Mouse (Mus musculus) myocyte (in vitro differentiated cells): ENCODE measurements around the gene Sumo3. TPM values are rescaled to one million over a fixed set of nuclear protein-coding genes. Genes with fewer than 3 reads are reported as not detected.

Experiments used
- H3K27me3 ChIP-seq: one replicate; pipeline ENCODE4 v1.6.1; 2011; ENCODE audit not compliant: control insufficient read depth, insufficient read depth, insufficient read length
- H3K36me3 ChIP-seq: one replicate; pipeline ENCODE4 v1.6.1; 2011; ENCODE audit not compliant: control insufficient read depth, insufficient read depth
- H3K4me2 ChIP-seq: one replicate; pipeline ENCODE4 v1.6.1; 2011; ENCODE audit warnings: low read depth, control low read depth
- H3K4me3 ChIP-seq: one replicate; pipeline ENCODE4 v1.5.1; 2011; ENCODE audit warnings: mild to moderate bottlenecking, control low read depth, moderate library complexity
- H3K79me2 ChIP-seq: one replicate; pipeline ENCODE4 v1.6.1; 2011; ENCODE audit not compliant: control insufficient read depth, insufficient read depth
- H3ac ChIP-seq: one replicate; pipeline ENCODE4 v1.6.1; 2011; ENCODE audit not compliant: control insufficient read depth, insufficient read length
- CEBPB ChIP-seq: IDR thresholded peaks from 2 replicates; pipeline ENCODE4 v1.6.1; 2011; ENCODE audit warnings: mild to moderate bottlenecking, moderate library complexity; ENCODE audit not compliant: poor library complexity, insufficient read depth, severe bottlenecking
- E2F4 ChIP-seq: IDR thresholded peaks from one replicate; pipeline ENCODE4 v1.6.1; 2011; ENCODE audit warnings: mild to moderate bottlenecking, control low read depth, moderate library complexity; ENCODE audit not compliant: insufficient read depth
- MAX ChIP-seq: IDR thresholded peaks from one replicate; pipeline ENCODE4 v1.6.1; 2011; ENCODE audit warnings: low read depth, mild to moderate bottlenecking, control low read depth
- MYOD1 ChIP-seq, 3 experiments: IDR thresholded peaks; one replicate each; pipeline ENCODE4 v1.6.1; 2011; ENCODE audit warnings: control low read depth in 2 of 3, low read depth in 2 of 3, mild to moderate bottlenecking in 2 of 3, moderate library complexity in 1 of 3; ENCODE audit not compliant: insufficient read length in 2 of 3, control insufficient read depth in 1 of 3
- MYOG ChIP-seq, 3 experiments: IDR thresholded peaks; one replicate each; pipeline ENCODE4 v1.6.1; 2011; ENCODE audit warnings: control low read depth in 2 of 3, low read depth in 2 of 3, mild to moderate bottlenecking in 2 of 3; ENCODE audit not compliant: insufficient read length in 2 of 3, control insufficient read depth in 1 of 3, insufficient read depth in 1 of 3
- POLR2A ChIP-seq: IDR thresholded peaks from one replicate; pipeline ENCODE4 v1.6.1; 2011; ENCODE audit warnings: low read depth, mild to moderate bottlenecking, control low read depth, moderate library complexity; ENCODE audit not compliant: insufficient read length
- POLR2AphosphoS2 ChIP-seq: IDR thresholded peaks from one replicate; pipeline ENCODE4 v1.6.1; 2011; ENCODE audit warnings: low read depth, control low read depth; ENCODE audit not compliant: insufficient read length
- REST ChIP-seq: IDR thresholded peaks from one replicate; pipeline ENCODE4 v1.6.1; 2011; ENCODE audit warnings: mild to moderate bottlenecking, control low read depth, moderate library complexity; ENCODE audit not compliant: insufficient read depth, insufficient read length
- SRF ChIP-seq: IDR thresholded peaks from one replicate; pipeline ENCODE4 v1.6.1; 2011; ENCODE audit warnings: low read depth; ENCODE audit not compliant: control insufficient read depth, insufficient read length
- TCF12 ChIP-seq: IDR thresholded peaks from one replicate; pipeline ENCODE4 v1.6.1; 2011; ENCODE audit warnings: mild to moderate bottlenecking, control low read depth; ENCODE audit not compliant: poor library complexity, insufficient read depth, severe bottlenecking
- TCF3 ChIP-seq: IDR thresholded peaks from one replicate; pipeline ENCODE4 v1.6.1; 2011; ENCODE audit warnings: low read depth, control low read depth; ENCODE audit not compliant: insufficient read length
- USF1 ChIP-seq: IDR thresholded peaks from one replicate; pipeline ENCODE4 v1.6.1; 2011; ENCODE audit warnings: low read depth, mild to moderate bottlenecking, control low read depth, moderate library complexity
- polyA plus RNA-seq: library from polyadenylated mRNA; unstranded; fragments of >200 nt; fragmentation: generic; extraction: Trizol; gene quantifications from one replicate; pipeline ENCODE4 v1.2.1, GENCODE M21; 2012; ENCODE audit warnings: missing spikeins

Gene Sumo3
- polyA plus RNA-seq, 1 experiment, result 127 TPM

DNA sequence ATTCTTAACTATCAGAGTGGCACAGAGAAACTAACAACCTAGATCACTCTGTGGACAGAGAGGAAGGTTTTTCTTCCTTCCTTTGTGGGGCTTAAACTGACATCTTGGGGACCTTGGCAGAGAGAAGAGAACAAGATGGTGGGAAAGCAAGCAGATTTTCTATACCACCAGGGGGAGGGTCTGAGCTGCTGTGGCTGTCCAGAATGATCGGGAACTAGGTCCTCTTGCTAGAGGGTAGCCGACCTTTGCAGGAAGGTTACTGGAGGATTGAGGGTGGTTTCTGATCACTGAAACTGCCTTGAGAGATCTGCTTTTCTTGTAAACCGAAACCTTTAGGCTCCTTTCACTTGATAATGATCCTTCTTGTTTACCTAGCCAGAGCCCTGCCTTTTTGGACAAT lies 33.7 kb upstream of the Sumo3 start:
- H3K36me3 ChIP-seq, result no peaks in the 10 kb centered on the region
- no peak overlapping the region for H3K4me2 ChIP-seq
- no peak overlapping the region for H3K4me3 ChIP-seq
- no peaks in the 10 kb centered on the region for H3K27me3 ChIP-seq
- H3ac ChIP-seq, result no peak overlapping the region
- TF ChIP-seq E2F4 (no peak), REST (no peak), TCF3 (no peak)
- H3K79me2 ChIP-seq, result no peaks in the 10 kb centered on the region

DNA sequence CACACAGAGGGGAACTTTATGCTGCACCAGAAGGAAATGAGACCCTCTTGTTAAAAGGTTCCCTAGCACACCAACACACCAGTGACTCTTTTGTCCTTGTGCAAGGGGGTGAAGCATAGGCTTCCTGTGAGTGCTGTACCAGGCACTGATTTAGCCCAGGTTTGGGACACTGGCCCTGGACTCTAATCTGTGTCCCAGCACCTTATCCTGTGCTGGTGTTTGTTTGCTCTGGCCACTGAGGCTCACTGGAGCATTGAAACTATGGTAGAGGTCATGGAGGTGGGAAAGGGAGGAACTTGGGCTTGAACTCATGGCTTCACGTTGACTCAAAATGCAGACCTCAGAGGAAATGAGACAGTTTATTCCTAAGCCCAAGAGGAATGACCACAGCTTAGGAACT lies 32.7 kb upstream of the Sumo3 start:
- Histone ChIP-seq H3K4me2 (no peak overlapping the region), H3K36me3 (no peaks in the 10 kb centered on the region), H3K4me3 (no peak overlapping the region), H3K27me3 (no peaks in the 10 kb centered on the region), H3K79me2 (no peaks in the 10 kb centered on the region), H3ac (no peak overlapping the region)
- TF ChIP-seq USF1 (no peak), TCF12 (no peak), REST (no peak), E2F4 (no peak), CEBPB (no peak), MYOG (IDR thresholded peaks at IDR 0.05; ENCODE audit: control insufficient read depth in 1 of 3, insufficient read depth in 1 of 3, insufficient read length in 2 of 3, low read depth in 2 of 3) (no peak), MAX (no peak), MYOD1 (IDR thresholded peaks at IDR 0.05; ENCODE audit: control insufficient read depth in 1 of 3, insufficient read length in 2 of 3, low read depth in 2 of 3) (no peak), SRF (no peak), POLR2AphosphoS2 (no peak), TCF3 (no peak), POLR2A (no peak)

DNA sequence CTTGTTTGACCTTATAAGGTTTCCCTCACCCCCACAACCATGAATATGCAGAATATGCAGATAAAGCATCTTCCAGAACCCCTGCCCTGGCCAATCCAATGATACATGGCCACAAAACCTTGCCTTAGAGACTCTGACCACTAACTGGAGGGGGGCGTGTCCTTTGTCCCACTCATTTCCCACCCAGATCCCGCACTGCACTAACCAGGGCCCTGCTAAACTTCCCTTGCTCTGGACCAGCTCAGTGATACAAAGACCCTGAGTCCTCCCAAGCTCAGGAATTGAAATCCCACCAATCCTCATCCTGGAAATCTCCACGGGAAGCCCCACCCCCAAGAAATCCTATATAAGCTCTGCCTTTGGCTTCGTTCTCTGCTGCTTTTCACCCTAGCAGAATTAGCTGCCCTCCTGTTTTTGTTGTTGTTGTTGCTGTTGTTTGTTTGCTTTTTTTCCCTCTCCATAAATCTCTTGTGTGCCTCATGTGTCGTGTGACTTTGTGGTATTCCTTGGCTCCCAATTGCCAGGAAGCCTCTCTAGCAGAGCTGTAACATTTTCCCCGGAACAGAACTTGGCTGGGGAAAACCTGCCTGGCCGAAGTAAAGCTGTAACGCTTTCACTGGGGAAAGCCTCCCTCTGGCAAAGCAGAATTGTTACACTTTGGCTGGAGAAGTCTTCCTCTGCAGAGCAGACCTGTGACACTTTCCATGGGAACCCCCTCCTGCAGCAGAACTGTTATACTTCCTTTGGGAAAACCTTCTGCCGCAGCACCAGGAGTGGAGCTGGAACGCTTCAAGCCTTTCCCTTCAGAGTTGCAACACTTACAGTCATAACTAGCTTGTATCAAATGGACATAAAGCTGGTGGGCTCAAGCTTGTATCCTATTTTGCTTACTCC lies 25.6 kb upstream of the Sumo3 start:
- peak overlapping the region; percentile 98 for H3K4me2 ChIP-seq
- H3K36me3 ChIP-seq, result no peaks in the 10 kb centered on the region
- no peak overlapping the region for H3ac ChIP-seq
- peak overlapping the region; percentile 90 for H3K4me3 ChIP-seq
- H3K27me3 ChIP-seq, result no peaks in the 10 kb centered on the region
- H3K79me2 ChIP-seq, result peaks cover 28% of the 10 kb centered on the region
- TF ChIP-seq TCF12 (no peak), POLR2A (no peak), SRF (no peak), MAX (no peak), MYOG (IDR thresholded peaks at IDR 0.05; ENCODE audit: control insufficient read depth in 1 of 3, insufficient read depth in 1 of 3, insufficient read length in 2 of 3, low read depth in 2 of 3) (no peak)

DNA sequence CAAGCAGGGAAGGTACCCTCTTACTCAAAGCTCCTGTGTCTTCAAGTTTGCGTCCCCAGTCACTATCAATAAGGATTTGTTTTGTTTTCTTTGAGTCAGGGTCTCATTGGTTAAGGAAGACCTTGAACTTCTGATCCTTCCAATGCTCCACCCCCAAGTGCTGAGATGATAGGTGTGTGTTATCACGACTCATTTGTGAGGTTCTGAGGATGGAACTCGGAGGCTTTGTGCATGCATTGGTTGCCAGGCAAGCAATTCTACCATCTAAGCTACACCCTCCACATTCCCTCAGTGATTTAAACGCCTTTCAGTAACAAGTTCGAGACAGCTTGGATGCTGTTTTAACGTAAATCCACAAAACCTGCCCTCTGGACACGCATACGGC lies 24.9 kb upstream of the Sumo3 start:
- peak overlapping the region; percentile 90 for H3K4me3 ChIP-seq
- H3K36me3 ChIP-seq, result peaks cover 3% of the 10 kb centered on the region
- H3ac ChIP-seq, result peak overlapping the region; percentile 70
- peaks cover 35% of the 10 kb centered on the region for H3K79me2 ChIP-seq
- no peaks in the 10 kb centered on the region for H3K27me3 ChIP-seq
- H3K4me2 ChIP-seq, result peak overlapping the region; percentile 98
- TF ChIP-seq MYOD1 (IDR thresholded peaks at IDR 0.05; ENCODE audit: control insufficient read depth in 1 of 3, insufficient read length in 2 of 3, low read depth in 2 of 3) (no peak), MAX (no peak), SRF (no peak)

DNA sequence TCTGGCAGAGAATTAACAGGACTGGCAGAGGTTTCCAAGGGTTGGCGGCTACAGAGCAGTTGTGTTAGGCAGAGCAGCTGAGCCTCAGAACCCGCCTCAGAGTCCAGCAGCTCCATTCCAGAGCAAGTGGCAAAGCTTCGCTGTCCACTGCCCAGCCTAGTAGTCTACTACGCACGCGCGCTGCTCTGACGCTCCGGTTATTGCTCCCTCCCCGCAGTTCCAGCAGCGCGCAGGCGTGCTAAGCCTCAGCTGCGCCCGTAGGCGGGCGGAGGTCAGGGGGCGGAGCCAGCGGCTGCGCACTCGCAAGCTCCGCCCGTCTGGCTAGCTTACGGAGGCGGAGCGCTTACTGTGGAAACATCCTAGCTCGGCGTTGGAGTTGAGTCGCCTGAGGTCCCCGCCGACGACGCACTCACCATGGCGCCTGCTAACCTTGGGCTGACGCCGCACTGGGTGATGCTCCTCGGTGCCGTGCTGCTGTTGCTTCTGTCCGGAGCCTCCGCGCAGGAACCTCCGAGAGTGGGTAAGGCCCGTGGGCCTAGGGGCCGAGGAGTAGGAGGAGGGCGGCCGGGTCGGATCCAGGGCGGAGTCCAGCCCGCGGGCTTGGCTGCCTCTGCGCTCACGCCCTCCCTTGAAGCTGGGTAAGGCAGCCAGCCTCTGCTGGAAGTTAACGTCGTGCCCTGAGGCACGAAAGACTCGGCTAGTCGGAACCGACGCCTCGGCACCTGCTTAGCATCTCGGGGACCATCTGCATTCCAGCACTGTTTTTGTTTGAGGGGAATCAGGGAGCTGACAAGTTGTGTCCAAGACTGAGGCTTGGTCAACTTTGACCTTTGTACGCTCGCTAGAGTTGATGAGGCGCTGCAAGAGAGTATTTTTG lies 24.3 kb upstream of the Sumo3 start, which contains the start of gene Pttg1ip:
Gene Pttg1ip (plus strand): TSS at position 313 of the 877 bp plus-strand sequence.
- Histone ChIP-seq H3ac (peak within 1 kb of the TSS; percentile 70), H3K27me3 (no peaks in the 10 kb centered on the region), H3K4me3 (peak within 1 kb of the TSS; percentile 90), H3K4me2 (peak within 1 kb of the TSS; percentile 98), H3K36me3 (peaks cover 5% of the 10 kb centered on the region), H3K79me2 (peaks cover 41% of the 10 kb centered on the region)
- no peak for TF ChIP-seq MAX
- TF ChIP-seq MYOG (IDR thresholded peaks at IDR 0.05; ENCODE audit: control insufficient read depth in 1 of 3, insufficient read depth in 1 of 3, insufficient read length in 2 of 3, low read depth in 2 of 3), result peak; percentile 0 to 72 (median 29)
- TF ChIP-seq POLR2A, result peak; percentile 93
- no peak for TF ChIP-seq CEBPB
- peak; percentile 58 for TF ChIP-seq REST
- peak; percentile 28 for TF ChIP-seq SRF
- TF ChIP-seq E2F4, result no peak
- no peak for TF ChIP-seq TCF3
- TF ChIP-seq USF1, result no peak
- TF ChIP-seq POLR2AphosphoS2, result peak; percentile 98
- no peak for TF ChIP-seq TCF12
- TF ChIP-seq MYOD1 (IDR thresholded peaks at IDR 0.05; ENCODE audit: control insufficient read depth in 1 of 3, insufficient read length in 2 of 3, low read depth in 2 of 3), result peak in 2 of 3 experiments; percentile 39 to 54
